Mouse (Mus musculus) urinary bladder, postnatal 4 days (tissue): ENCODE measurements around the gene Srsf9.
"Not testable (repeated sequence)": the region's sequence is repeated elsewhere in the genome, so short reads cannot be mapped to it uniquely, and the experiment has no call there.

Source experiments
- DNase-seq, 2 experiments: peaks; one replicate each; pipeline ENCODE4 v3.0.0; 2021 to 2022; ENCODE audit warnings: low spot score in 2 of 2

Gene Srsf9

DNA sequence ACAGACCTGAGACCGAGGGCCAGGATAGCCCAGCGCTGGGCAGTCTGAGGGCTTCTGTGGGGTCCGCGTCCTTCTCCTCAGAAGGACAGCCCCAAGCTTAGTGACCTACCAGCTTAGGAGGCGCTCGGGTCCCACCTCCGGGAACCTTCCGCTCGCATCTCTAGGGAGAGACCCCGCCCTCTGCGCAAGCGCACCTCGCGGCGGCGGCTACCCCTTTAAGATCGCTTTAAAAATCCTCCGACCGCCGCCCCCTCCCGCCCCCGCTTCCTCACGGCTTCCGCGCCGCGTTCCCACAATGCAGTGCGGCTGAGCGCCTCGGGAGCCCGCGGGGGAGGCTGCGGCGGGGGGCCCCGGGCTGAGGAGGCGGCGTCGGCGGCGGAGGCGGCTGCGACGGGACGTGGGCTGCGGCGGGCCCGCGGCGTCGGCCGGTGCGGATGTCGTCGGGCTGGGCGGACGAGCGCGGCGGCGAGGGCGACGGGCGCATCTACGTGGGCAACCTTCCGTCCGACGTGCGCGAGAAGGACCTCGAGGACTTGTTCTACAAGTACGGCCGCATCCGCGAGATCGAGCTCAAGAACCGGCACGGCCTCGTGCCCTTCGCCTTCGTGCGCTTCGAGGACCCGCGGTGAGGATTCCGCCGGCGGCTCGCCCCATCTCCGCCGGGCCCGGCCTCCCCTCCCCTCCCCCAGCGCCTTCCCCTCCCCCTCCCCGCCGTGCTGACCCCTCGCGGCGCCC, at the start of gene Srsf9:
Srsf9 (plus strand) TSS at position 303 of the 735 bp plus-strand sequence.
- peak; percentile 94 to 97 for DNase-seq

DNA sequence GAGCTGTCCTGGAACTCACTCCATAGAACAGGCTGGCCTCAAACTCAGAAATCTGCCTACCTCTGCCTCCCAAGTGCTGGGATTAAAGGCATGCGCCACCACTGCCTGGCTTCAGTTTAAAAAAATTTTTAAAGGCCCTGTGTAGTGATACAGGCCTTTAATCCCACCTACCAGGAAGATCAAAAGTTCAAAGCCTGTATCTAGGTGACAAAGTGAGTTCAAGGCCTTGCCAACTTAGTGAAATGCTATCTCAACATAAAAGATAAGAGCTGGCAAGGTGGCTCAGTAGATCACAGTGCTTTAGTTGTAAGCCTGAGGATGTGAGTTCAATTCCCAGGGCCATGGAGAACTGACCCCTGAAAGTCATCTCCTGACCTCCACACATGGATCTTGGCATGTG, 48.9 kb upstream of the Srsf9 start:
- no peak for DNase-seq

DNA sequence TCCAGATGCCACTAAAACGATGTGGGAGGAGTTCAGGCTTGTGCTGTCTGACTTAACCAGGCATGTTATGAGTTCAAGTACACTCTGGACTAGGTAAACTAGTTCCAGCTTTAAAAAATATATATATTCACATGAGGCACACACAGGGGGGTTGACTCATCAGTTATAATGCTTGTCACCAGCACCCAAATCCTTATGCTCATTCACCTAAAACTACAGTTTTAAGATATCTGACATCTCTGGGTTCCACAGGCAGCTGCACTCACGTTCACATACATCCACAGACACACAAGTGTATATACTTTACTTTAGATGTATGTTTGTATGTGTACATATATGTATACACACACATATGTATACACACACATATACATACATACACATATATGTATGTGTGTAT, 48.2 kb upstream of the Srsf9 start:
- no peak for DNase-seq

DNA sequence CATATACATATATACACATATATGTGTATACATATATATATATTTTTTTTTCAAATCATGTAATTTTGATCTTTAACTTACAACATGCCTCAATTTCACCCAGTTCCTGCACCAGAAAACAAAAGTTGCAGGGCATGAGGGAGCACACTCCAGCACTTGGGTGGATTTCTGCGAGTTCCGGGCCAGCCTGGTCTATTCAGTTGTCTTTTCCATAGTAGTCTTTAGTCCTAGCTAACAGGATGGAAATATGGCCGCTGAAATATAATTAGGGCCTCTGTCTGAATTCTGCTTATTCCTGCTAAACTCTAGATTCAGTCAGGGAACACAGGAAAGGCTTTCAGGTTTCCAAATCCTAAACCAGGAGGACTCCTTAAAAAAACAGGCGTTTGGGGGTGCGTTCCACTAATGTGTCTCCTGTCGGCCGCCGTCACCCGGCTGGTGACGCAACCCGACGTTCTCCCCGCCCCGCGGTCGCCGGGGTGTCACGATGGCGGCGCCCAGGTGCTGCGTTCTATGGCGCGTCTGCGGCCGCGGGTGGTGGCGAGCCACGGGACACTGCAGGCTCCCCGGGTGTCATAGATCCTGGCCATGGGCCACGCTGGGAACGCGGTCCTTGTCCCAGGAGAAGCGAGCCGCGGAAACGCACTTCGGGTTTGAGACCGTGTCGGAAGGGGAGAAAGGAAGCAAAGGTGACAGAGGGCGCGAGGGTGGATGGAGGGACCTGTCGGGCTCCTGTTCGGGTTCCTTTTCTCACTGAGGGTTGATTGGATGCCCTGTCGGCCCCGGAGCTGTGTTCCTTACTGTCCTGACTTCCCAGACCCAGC, 47.5 kb upstream of the Srsf9 start, which contains the start of gene Coq5:
Coq5 (plus strand) TSS at position 441 of the 824 bp plus-strand sequence.
- DNase-seq: peak; percentile 81 to 84

DNA sequence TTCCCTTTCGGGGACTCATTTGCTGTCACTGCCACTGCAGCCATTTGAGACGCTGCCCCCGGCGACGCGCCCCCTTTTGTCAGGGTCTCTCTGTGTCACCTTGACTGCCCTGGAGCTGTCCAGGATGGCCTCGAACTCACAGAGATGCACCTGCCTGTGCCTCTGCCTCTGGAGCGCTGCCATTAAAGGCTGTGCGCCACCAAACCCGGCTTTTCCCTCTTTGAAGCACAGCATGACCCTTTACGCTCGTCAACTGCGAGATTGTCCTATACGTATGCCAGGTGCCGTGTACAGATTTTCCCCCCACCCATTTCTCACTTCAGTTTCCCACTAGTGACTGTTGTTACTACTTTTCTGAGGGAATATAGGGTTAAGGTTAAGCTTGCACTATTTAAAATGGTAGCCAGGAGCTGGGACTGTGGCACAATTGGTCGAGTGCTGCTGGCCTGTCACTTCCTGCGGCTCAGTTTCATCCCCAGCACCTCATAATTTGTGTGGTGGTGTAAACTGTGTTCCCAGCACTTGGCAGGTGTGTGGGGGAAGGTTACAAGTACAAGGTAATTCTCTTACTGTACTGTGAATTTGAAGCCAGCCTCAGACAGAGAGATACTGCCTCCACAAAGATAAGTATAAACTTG, 46.8 kb upstream of the Srsf9 start:
- DNase-seq: no peak

DNA sequence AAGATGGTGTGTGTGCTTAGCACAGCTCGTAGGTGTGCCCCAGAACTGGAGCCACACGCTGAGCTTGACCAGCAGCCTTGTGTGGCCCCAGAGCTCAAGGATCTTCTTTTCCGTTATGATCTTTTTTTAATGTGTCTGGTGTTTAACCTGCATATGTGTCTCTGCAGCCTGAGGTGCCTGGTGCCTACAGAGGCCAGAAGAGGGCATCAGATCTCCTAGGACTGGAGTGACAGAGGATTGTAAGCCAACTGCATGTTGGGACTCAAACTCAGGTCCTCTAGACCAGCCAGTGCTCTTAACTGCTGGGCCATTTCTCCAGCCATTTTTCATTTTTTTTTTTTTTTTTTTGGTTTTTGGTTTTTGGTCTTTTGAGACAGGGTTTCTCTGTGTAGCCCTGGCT, 42.2 kb upstream of the Srsf9 start:
- no peak for DNase-seq

DNA sequence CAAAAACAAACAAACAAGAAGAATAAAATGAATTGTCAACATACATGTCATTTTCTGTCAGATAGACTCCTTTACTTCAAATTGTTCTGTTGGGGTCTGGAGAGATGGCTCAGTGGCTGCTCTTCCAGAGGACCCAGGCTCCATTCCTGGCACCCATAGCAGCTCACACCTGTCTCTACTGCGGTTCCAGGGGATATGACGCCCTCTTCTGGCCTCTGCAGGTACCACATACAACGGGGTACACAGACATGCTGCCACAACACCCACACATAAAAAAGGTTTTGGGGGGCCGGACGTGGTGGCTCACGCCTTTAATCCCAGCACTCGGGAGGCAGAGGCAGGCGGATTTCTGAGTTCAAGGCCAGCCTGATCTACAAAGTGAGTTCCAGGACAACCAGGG, 32.8 kb upstream of the Srsf9 start:
- DNase-seq: no peak

DNA sequence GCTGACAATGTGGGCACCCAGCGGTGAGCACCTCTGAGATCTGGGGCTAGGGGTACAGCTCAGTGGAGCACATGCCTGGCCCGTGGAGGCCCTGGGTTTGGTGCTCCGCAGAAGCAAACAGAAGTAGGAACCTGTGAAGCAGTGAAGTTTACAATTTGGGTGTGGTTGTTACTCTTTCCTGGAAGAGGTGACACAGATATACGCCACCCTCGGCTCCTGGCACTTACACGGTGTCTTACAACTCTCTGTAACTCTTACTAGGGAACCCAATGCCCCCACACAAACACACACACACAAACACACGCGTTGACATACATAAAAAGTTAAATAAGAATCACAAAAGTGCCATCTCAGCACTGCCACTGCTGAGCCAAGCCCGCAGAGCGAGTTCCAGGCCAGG, 30.6 kb upstream of the Srsf9 start:
- DNase-seq: no peak

DNA sequence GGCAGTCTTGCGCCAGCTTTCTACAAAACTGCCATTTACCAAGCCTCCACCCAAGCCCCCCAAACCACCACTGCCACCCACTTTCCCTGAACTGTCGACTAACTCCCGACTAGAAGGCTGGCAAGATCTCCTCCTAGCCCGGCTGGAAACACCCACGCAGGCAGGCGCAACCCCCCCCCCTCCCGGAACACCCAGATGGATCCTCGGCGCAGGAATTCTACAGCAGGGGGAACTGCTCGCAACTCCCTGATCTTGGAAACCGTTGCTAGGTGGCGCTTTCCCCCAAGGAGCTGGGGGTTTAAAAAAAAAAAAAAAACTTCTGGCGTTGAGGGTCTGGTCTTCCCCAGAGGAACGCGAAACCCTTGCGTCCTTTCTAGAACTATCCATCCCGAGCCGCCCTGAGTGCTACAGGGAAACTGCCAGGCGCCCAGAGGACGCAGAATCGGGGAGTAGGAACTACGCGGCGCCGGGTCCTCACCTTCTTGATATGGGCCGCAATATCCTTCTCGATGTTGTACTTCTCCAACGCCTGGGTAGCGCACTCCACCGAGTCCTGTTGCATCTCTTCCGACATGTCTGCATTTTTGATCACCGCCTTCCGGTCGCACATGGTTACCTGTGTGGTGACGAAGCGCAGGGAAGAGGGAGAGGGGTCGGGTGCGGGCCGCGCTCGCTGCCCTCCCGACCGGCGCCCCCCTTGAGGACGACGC, 26.8 kb upstream of the Srsf9 start:
- DNase-seq: peak; percentile 56 to 65

DNA sequence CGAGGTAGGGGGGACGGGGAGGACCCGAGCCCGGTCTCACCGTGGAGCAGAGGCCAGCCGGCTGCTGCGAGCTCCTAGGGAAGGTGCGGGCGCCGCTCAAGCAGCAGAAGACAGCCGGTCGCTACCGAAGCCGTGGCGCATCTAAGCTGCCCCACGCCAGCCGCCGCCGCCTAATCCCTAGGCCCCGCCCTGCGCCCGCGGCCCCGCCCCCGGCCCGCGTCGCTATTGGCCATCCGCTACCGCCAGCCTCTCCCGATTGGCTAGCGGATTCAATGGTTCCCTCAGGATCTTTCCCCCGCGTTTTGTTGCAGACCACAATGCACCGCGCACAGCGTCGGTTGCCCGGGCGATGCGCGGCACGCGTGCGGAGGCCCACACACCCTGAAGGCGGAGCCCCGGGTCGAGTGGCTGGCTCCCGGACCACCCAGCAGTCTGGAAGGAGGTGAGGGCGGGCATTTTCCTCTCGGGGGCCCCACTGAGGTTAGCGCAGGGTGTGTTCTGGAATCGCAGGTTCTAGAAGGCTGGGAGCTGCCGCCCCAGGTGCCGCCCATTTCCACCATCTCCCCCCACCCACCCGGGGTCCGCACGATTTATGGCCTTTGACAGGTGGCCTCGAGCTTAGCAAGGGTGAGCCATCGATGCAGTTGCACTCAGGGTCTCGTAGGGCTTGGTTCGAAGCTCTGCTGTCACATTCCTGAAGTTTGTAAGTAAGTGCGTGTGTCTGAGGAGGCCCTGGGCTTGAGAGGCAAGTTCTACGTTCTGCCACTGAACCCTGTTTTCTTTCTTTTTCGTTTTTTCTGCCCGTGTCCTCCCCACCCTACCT, 26.0 kb upstream of the Srsf9 start, which contains the start of gene Dynll1:
Dynll1 (minus strand) TSS at position 208 of the 823 bp plus-strand sequence.
- DNase-seq: peak; percentile 99 to 100

DNA sequence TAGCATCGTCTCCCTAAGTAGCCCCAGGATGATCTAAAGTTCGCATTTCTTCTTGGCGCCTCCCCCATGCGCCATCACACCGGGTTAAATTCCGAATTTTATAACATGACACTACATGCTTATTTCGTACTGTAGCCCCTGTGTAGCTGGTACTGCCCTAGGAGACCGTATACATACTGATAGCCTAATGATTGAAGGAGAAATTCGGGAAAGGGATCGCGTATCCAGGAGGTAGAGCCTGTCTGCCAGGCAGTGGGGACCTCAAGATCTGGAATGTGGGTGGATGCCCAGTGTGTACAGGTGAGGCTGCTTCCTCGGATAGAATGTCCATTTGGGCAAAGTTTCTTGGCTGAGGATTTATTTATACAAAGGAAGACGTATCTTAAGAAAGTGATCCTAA, 25.4 kb upstream of the Srsf9 start:
- no peak for DNase-seq

DNA sequence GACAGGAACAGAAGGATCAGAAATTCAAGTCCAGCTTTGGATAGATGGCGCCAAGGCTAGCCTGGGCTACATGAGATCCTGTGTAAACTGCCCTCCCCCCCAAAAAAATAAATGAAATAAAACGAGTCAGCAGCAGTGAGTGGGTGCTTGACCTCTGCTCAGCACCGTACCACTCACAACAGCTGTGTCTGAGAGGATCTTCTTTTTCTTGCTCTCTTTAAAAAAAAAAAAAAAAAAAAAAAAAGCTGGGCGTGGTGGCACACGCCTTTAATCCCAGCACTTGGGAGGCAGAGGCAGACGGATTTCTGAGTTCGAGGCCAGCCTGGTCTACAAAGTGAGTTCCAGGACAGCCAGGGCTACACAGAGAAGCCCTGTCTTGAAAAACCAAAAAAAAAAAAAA, 24.8 kb upstream of the Srsf9 start:
- DNase-seq: not testable (repeated sequence)

DNA sequence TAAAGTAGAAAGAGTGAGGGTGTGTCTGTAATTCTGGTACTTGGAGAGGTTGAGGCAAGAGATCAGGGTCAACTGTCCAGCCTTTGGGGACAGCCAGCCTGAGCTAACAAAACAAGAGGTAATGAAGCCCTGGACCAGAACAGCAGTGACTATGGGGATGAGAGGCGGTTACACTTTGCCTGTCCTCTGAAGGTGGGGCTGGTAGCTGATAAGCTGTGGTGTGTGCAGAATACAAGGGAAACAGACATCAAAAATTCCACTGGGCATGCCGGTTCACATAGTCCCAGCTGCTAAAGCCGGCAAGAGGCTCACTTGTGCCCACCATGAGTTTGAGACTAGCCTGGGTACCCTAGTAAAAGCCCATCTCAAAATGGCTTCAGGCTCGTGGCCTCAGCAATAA, 14.6 kb upstream of the Srsf9 start:
- DNase-seq: no peak

DNA sequence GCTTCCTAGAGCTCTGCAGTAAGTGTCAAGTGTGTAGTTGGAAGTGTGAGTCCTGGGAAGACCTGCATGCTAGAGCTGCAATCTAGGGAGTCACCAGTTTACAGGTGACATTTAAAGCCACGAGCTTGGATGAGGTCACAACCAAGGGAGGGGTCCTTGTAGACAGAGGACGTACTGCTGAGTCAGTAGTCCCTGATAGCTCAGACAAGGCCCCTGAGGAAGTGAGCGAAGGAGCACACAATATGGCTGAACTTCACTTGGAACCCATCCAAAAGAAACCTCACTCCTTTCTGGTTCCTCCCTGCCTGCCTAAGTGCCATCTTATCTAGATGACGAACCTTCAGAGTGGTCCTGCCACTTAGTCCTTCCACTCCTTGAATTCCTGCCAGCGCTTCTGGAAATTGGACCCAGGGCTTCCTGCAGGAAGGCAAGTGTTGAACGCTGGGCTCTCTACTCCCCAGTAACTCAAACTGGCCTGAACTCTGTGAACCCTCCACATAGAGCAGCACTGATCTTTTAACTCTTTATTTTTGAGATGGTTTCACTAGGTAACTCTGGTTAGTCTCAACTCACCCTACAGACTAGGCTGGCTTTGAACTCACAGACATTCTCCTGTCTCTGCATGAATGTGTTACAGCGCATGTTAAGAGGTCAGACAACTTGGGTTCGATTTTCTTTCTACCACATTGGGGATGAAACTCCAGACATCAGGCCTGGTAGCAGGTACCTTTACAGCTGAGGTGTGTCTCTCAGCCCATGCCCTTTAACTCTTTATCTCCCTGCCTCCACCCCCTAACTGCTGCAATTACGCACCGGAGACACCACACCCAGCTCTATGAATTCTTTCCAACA, 13.9 kb upstream of the Srsf9 start:
- no peak for DNase-seq

DNA sequence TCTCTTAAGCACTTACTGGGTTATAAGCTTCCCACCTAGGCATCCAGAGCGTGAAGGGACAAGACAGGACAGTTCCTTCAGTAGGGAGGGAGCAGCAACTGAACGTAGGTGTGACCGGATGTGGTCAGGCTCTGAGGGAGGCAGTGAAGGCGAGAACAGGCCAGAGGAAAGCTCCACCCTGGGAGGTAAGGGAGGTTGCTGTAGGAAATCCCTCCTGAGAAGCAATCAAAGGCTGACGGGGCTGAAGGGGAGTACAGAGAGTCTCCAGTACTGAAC, 13.4 kb upstream of the Srsf9 start:
- no peak for DNase-seq

DNA sequence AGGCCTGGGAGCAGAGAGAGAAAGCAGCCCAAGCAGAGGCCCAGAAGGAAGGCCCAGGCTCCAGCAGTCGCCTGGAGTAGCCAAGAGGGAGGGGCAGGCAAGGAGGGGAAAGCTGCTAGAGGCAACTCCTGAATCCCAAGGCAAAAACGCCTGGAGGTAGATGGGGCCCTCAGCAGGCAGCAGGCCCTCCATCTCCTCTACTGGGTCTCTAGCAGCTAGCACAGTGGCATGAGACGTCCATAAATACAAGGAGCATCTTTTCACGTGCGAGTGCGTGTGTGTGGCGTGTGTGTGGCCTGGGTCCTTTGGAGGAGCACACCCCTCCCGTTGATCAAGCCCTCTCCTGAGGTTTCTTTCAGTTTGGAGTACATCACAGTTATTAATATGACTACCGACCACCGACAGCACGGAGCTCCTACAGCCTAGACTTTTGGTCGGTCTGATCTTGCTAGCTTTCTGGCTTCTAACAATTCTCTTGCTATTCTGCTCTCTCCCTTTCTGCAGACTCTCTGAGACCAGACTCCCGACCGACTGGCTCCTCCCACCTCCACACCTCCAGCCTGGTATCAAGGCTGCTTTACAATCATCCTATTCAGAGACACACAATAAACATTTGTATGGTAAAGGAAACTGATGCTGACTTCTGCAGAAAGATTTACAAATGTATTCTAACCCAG, 9.9 kb upstream of the Srsf9 start:
- DNase-seq: no peak

DNA sequence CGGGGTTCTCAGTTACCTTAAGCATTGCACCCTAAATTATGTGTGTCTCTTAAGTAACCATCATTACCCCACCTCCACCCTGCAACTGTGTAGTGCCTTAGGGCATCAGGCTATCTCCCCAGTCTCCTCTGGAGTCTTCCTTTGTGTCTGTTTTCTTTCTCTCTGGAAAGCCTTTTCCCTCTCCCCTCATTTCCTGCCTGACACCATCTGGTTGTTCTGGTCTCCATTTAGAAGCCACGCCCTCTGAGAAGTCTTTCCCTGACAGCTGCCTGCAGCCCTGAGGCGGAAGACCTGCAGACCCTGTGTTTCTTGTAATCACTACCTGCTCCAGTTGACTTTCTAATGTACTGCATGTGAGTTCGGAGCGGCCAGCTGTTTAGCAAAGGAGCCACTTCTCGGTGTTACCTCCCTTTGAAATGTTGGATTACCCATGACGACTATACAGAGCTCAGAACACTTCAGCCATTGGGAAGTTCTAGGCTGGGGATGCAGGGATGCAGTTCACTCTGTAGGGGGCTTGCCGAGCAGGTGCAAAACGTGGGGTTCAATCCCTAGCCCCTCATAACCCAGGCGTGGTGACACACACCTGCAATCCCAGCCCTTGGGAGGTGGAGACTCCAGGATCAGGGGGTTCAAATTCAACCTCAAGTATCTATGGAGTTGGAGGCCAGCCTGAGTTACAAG, 9.2 kb upstream of the Srsf9 start:
- DNase-seq: no peak

DNA sequence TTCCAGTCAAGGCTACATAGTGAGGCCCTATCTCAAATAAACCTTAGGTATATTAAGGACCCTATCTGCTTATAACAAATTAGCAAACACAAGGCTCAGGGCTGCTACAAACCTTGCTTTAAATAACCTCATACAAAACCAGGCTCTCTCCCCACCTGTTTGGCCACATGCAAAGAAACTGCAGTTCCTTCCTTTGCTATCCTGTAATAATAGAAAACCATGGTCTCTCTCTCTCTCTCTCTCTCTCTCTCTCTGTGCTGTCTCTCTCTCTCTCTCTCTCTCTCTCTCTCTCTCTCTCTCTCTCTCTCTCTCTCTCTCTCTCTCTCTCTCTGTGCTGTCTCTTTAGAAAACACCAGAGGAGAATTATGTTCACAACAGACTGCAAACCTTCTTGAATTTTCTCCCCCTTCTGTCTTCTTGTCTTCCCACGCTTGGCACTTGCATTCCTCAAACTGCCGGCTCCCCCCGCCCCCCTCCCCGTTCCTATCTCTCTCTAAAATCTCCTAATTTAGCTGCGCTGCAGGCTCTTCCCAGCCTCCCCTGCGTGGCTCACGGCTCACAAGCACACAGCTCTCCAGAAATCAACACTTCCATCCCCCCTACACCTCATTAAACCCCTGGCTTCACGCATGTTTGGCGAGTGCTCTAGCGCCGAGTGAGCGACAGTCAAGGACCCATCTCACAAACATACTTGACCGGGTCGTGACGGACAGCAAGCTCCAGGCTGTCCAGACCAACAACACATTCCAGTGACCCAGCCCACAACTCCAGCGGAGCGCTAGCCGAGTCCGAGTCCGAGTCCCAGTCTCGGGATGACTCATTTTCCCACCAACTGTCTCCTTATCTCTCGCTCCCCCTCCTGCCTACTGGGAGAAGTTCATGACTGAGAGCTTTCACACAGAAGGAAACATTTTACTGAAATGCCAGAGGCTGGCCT, 7.7 kb upstream of the Srsf9 start:
- peak; percentile 76 to 79 for DNase-seq
